Mouse (Mus musculus): ENCODE data around the gene Ranbp9.

The Ranbp9 gene

GRCm38 (mm10) chr13:43364985-43365824, 115.9 kb downstream of the Ranbp9 start, which contains the start of gene Sirt5:
TSS of gene Sirt5 (plus strand) at chr13:43365496.
- peak; percentile 88 for DNase-seq (ENCODE audit: low read depth, low spot score)

GRCm38 (mm10) chr13:43362353-43362752, 118.7 kb downstream of the Ranbp9 start:
- no peak for DNase-seq (ENCODE audit: low read depth, low spot score)

- DNase-seq (ENCODE audit: low read depth, low spot score), result no peak
Observed at GRCm38 (mm10) chr13:43360534-43360933, 120.5 kb downstream of the Ranbp9 start.

- no peak for DNase-seq (ENCODE audit: low read depth, low spot score)
Observed at GRCm38 (mm10) chr13:43356346-43357125, 124.5 kb downstream of the Ranbp9 start.

GRCm38 (mm10) chr13:43354362-43354761, 126.7 kb downstream of the Ranbp9 start:
- DNase-seq (ENCODE audit: low read depth, low spot score), result no peak

- no peak for DNase-seq (ENCODE audit: low read depth, low spot score)
Observed at GRCm38 (mm10) chr13:43353356-43353755, 127.7 kb downstream of the Ranbp9 start.

Measured in WW6 (cell line).